Mouse (Mus musculus) 3T3-L1 (cell line): ENCODE measurements around the gene Nalcn.

Experiments
- DNase-seq: peaks from one replicate; pipeline ENCODE4 v3.0.0-alpha.2; 2015; ENCODE audit warnings: low read depth, low spot score

Gene Nalcn

DNA sequence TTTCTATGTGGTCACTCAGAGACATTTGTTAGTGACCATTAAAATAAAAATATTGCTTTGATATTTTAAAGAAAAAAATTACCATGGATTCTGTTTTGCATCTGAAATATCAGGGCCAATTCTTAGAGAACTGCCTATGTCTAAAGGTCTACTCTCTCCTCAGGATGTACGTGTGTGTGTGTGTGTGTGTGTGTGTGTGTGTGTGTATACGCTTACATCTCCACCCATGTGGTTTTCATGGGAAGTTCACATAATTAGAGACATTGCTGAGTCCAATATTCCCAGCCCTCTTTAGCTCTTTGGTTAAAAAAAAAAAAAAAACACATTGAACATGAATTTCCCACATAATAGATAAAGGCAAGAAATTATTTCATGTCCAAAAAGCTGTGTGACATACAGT is 114.0 kb downstream of the Nalcn start:
- no peak for DNase-seq

DNA sequence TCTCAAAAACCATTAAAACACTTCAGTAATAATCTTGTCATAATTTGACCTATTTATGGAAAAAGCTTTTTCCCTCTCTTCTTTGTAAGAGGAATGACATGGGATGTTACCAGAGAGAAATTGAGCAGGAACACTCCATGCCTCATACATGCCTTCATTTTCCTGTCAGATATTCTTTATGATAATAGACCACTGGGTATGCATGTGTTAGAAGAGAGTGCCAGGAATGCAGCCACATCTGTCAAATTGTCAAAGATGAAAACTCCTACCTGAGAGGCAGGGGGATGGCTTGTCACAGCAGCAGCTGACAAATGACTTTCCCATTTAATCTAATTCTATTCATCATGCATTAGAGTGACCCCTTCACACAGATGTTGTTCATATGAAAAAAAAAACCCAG is 131.4 kb downstream of the Nalcn start:
- DNase-seq = no peak

DNA sequence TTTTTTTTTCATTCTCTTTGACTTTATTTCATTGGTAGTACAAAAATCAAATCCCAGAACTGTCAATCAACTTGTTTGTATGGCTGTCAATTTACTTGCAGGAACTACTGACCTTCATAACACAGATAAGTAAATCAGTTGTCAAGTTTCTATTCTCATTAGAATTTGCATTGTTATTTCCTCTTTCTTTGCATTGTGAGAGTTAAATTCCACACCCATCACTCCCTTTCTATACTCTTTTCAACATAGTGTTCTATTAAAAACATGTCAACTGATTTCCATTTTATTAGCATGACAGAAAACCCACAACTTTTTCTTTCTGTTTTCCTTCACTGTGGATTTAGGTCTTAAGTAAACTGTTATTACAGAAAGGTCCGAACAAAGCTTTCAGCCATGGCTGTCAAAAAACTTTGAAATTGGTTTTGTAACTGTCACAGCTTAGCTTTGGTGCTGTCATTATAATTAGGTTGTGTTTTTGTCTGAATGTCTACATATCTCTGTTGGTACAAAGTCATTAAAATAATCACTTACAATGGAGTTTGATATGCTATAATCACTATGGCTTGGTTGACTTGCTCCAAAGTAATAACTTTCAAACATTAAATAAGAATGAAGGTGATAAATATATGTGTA is 138.3 kb downstream of the Nalcn start:
- DNase-seq = no peak

GRCm38 (mm10) chr14:123462026-123462425 is 164.9 kb downstream of the Nalcn start:
- peak; percentile 71 for DNase-seq

DNA sequence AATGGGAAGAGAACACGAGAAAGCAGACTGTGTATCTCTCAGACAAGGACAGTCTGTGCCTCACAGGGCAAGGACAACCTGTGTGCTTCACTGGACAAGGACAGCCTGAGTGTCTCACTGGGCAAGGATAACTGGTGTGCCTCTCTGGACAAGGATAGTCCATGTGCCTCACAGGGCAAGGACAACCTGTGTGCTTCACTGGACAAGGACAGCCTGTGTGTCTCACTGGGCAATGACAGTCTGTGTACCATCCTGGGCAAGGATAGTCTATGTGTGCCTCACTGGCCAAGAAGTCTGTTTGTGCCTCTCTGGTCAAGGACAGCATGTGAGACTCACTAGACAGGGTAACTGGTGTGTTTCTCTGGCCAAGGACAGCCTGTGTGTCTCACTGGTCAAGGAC is 180.9 kb downstream of the Nalcn start:
- no peak for DNase-seq

DNA sequence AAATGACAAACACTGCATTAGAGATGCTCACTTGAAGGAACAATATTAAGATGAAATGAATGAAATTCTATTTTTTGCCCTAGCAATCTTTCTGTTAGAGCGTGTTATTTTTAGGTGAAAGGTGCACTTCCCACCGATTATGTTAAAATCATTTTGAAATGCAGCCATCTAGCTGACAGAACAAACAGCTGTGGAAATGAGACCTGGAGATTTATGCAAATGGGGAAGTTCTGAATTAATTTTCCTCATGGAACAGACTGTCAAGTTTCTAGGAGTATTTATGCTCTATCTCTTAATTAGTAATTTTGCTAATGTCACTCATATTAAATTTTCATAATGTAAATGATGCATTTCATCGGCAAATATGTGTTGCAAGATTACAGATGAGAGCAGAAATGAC is 191.4 kb downstream of the Nalcn start:
- DNase-seq = no peak

GRCm38 (mm10) chr14:123376167-123376855 is 250.6 kb downstream of the Nalcn start:
- DNase-seq = no peak

GRCm38 (mm10) chr14:123371522-123371921 is 255.4 kb downstream of the Nalcn start:
- peak; percentile 69 for DNase-seq

DNA sequence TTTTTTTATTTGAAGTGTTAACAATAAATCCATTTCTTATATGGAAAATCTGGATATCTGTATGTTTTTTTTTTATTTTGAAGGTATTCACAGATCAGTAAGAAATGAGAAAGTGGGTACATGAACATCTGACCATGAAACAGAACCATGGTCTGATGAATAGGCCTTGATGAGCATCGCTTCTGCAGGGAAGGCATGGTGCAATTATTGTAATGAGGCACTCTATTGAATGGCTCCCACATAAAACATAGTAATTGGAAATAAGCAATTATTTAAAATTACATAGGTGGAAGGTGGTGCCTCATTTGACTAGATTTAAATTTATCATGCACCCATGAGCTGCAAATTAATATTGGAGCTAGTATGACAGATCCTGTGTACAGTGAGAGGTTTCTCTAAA is 267.3 kb downstream of the Nalcn start:
- no peak for DNase-seq

GRCm38 (mm10) chr14:123352973-123353372 is 274.0 kb downstream of the Nalcn start:
- peak; percentile 69 for DNase-seq

DNA sequence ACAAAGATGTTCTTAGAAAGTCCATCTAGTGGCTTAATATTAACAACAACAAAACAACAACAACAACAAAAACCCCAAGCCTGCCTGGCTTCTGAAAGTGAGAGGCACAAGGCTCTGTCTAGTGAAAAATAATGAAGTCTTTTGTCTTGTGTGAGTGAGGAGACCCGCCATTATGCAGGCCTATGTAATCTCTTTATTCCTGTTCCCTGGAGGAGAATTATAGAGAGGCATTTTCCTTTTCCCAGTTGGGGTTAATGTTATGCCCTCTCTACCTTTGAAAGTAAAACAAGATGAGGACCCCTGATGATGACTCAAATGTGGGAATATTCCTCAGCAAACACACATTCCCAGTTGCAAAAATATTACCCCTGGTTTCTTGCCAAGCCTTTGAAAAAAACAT is 295.1 kb downstream of the Nalcn start:
- DNase-seq = no peak

- peak; percentile 62 for DNase-seq
These were observed 312.6 kb downstream of the Nalcn start for GRCm38 (mm10) chr14:123314369-123314768.

DNA sequence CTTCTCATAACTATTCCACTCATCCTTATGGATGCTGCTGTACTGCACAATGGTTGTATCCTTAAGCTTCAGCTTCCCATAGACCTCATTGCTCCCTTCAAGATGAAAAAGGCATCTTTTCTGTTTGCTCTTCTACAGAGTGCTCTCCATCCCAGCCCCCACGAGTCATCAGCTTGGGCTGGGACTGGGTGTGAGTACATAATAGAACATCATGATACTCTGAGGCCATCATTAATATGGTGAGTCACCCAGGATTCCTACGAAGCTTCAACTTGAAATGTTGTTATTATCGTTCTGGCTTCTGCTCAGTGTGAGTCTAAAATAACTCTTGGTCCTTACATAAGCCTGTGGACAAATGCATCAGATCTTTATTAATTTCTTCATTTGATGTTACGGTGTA is 314.6 kb downstream of the Nalcn start:
- peak; percentile 36 for DNase-seq

GRCm38 (mm10) chr14:123296068-123296467 is 330.9 kb downstream of the Nalcn start:
- no peak for DNase-seq

DNA sequence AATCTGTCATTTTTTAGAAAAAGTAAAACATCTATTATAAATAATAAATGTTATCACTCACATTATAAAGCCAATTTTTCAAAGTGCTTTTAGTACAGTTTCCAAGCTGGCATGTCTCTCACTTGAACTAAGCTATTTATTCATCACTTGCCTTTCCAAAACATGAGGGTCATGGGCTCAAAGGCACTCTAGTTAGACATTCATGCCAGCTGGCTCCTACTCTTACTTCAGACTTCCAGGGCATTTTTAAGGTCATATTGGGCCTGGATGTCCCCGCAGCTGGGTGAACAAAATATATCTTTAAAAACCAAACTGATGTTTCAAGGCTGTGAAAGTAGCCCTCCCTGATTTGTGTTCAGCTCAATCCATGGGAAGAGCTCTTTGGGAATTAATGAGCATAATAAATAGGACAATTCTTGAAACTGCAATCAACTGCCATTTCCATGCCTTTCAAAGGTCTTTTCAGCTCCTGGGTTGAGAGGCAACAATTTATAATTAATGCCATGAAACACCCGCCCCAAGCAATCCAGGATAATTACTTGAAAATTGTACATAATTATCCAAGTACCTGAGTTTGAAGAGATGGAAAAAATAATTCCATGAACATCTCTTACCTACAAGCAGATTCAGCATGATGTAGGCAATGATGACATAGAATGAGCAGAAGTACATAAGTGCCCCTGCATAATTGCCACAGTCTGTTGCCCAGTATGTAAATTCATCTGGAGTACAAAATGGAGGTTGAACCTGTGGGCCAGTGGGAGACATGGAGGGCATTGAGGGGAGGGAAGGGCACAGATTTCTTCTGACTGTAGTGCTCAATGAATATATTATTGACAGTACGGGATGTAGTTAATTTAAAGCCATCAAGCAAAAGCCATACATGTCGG is 335.6 kb downstream of the Nalcn start:
- no peak for DNase-seq

- DNase-seq = no peak
These were observed 344.8 kb downstream of the Nalcn start for GRCm38 (mm10) chr14:123282165-123282564.

GRCm38 (mm10) chr14:123272121-123272520 is 354.8 kb downstream of the Nalcn start:
- DNase-seq = peak; percentile 50

GRCm38 (mm10) chr14:123240738-123241137 is 386.2 kb downstream of the Nalcn start:
- no peak for DNase-seq

DNA sequence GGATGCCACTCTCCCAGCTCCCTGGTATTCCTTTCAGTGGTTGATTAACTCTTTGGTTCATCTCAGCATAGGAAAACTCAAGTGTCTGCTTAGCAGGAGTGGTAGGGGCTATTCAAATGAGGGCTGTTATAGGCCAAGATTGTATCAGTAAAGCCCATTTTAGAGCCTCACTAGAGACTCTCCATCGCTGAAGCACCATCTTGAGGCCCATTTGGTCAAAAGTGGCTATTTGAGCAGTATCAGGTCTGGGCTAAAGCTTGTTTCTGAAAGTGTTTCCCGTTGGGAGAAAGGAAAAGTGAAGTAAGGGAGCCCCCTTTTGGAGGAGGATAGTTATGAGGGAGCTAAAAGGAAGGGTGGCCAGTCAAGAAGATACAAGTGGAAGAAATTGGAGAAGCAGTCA is 387.0 kb downstream of the Nalcn start:
- peak; percentile 85 for DNase-seq

DNA sequence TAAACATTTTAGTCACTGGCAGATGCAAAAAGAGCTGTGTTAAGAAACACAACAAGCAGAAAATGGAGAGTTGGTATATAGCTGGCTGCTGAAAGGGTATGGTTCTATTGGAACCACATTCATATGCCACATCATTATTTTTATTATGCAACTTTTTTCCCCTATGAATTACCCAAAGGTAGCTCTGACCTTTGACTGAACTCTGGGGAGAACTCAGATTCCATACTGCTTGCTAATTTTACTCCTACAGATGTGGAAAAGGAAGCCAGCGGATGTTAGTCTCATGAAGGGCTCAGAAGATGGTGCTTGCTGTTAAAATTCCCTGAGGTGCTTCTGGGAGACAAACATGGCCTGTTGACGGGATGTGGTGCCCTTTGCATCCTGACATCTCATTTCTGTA is 389.9 kb downstream of the Nalcn start:
- DNase-seq = peak; percentile 90

GRCm38 (mm10) chr14:123232630-123233206 is 394.2 kb downstream of the Nalcn start:
- no peak for DNase-seq
